Mouse (Mus musculus): Measurements from ENCODE around the gene Gspt2. TPM values are rescaled to one million over a fixed set of nuclear protein-coding genes. Genes with fewer than 3 reads are reported as not detected.
"Not testable (repeated sequence)": the region's sequence is repeated elsewhere in the genome, so short reads cannot be mapped to it uniquely, and the experiment has no call there.

Gspt2 gene
- 6.6 and 6.9 TPM in 2 replicates for polyA plus RNA-seq (2015; fragmentation: Nextera tagmentation; extraction: Ambion mirVana)

DNA sequence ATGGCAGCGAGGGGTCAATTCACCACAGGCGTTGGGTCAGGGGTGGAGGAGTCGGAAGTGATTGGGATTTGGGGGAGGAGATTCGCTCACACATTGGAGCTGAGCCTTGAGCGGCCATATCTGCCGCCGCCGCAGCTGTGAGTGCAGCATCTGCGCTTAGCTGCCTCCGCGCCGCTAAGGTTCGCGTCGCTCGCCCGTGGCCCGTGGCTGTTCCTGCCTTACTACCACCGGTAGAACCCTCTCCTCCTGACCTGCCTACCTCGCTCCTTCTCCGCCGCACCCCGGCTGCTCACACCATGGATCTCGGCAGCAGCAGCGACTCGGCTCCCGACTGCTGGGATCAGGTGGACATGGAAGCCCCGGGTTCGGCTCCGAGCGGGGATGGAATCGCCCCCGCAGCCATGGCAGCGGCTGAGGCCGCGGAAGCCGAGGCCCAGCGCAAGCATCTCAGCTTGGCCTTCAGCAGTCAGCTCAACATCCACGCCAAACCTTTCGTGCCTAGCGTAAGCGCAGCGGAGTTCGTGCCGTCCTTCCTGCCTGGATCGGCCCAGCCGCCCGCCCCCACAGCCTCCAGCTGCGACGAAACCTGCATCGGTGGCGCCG, at the start of gene Gspt2:
Gene Gspt2 (plus strand): TSS at position 109 of the 603 bp plus-strand sequence.
- 21% methylated on average over 53 of the region's 53 CpGs for WGBS
- no peak within 1 kb of the TSS; the same call in 1 of the 2 replicates for H3K27ac ChIP-seq

DNA sequence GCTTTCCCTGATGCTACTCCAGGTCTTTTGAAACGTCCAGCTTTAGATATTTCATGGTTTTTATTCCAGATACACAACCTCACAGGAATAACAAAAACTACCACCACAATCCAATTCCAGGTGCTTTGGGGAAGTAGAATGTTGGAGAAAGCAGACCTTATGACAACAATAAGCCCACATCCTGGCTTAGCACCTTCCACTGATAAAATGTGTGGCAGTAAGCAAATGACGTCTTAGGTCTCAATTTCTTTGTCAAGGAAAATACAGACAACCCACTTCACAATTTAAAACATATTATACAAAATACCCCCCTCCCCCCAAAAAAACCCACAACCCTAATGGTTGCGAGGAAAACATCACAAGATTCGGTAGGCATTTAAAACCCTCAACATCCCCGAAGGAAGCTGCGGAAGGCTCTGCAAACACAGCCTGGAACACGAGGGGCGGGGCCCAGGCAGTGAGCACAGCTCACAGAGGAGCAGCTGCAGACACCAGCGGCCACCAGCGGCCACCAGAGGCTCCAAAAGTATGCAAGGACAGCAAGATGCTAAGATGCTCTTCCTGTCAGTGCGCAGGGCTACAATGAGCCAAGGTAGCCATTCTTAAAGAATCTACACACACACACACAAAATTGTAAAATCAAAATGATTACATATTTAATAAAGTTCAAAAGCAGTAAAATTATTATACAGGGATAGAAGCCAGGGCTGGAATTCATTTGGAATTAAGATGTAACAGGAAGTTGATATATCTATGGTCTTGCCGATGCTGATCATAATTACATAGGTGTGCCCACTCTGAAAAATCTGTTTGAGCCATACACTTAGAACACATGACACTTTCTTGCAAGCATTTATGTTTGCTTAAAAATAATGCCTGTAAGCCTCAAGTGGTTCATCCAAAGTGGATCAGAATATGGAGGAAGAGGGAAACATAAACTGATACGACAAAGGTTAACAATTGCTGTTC, 10.8 kb upstream of the Gspt2 start:
- no peak overlapping the region for H3K9ac ChIP-seq
- peak overlapping the region; percentile 6; the same call in 1 of the 2 replicates for H3K4me3 ChIP-seq
- WGBS: 29% methylated on average over 13 of the region's 13 CpGs

More for the DNA sequence above, at the start of gene Gspt2:
- Histone ChIP-seq H3K9ac (peak within 1 kb of the TSS; percentile 71), H3K27me3 (peaks cover 48% of the 10 kb centered on the region), H3K36me3 (no peaks in the 10 kb centered on the region), H3K4me2 (peak within 1 kb of the TSS; percentile 58), H3K4me1 (peaks cover 7% of the 10 kb centered on the region; the same call in 1 of the 2 replicates), H3K4me3 (peak within 1 kb of the TSS; percentile 57), H3K9me3 (no peaks in the 10 kb centered on the region)
- ATAC-seq (ENCODE audit: insufficient number of reproducible peaks, insufficient read depth, low FRiP score, low TSS enrichment, low read depth): peak; percentile 62

DNA sequence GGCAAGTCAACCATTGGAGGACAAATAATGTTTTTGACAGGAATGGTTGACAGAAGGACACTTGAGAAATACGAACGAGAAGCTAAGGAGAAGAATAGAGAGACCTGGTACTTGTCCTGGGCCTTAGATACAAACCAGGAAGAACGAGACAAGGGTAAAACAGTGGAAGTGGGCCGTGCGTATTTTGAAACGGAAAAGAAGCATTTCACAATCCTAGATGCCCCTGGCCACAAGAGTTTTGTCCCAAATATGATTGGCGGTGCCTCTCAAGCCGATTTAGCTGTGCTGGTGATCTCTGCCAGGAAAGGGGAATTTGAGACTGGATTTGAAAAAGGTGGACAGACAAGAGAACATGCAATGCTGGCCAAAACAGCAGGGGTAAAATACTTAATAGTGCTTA, 1.0 kb downstream of the Gspt2 start:
- Histone ChIP-seq H3K27me3 (peaks cover 48% of the 10 kb centered on the region), H3K4me3 (peak overlapping the region; percentile 57), H3K9me3 (no peaks in the 10 kb centered on the region), H3K36me3 (no peaks in the 10 kb centered on the region), H3K27ac (no peak overlapping the region), H3K9ac (0 out of 2 replicates have a peak overlapping the region, but pooled peaks have one; percentile 71), H3K4me2 (peak overlapping the region; percentile 58), H3K4me1 (peaks cover 7% of the 10 kb centered on the region; the same call in 1 of the 2 replicates)
- WGBS: 64% methylated on average over 8 of the region's 8 CpGs
- ATAC-seq (ENCODE audit: insufficient number of reproducible peaks, insufficient read depth, low FRiP score, low TSS enrichment, low read depth): no peak

More for the DNA sequence above, 10.8 kb upstream of the Gspt2 start:
- no peak for ATAC-seq (ENCODE audit: insufficient number of reproducible peaks, insufficient read depth, low FRiP score, low TSS enrichment, low read depth)
- Histone ChIP-seq H3K4me1 (no peaks in the 10 kb centered on the region), H3K36me3 (no peaks in the 10 kb centered on the region), H3K27ac (no peak overlapping the region), H3K9me3 (no peaks in the 10 kb centered on the region), H3K4me2 (peak overlapping the region; percentile 42), H3K27me3 (peaks cover 23% of the 10 kb centered on the region)

DNA sequence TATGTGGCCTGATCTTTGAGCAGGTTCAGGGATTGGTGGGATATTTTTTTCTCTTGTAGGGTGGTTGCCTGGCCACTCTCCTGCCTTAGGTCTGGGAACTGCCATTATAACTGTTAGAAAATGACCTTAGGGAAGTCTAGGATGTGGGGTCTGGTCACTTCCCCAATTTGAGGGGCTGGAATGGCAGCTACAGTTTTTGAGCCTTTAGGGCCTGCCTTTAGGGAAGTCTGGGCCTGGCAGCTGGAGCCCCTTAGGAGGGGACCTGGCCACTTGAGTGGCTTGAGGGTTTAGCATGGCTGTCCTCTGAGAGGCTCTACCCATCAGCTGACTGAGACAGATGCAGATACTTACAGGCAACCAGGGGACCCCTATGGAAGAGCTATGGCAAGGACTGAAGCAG, 12.7 kb downstream of the Gspt2 start:
- no peak overlapping the region for H3K9ac ChIP-seq
- no peak overlapping the region for H3K4me2 ChIP-seq
- no peaks in the 10 kb centered on the region for H3K36me3 ChIP-seq
- no peaks in the 10 kb centered on the region for H3K9me3 ChIP-seq
- ATAC-seq (ENCODE audit: insufficient number of reproducible peaks, insufficient read depth, low FRiP score, low TSS enrichment, low read depth): no peak
- H3K4me3 ChIP-seq: no peak overlapping the region
- H3K4me1 ChIP-seq: no peaks in the 10 kb centered on the region
- no peak overlapping the region for H3K27ac ChIP-seq
- H3K27me3 ChIP-seq: peaks cover 26% of the 10 kb centered on the region

DNA sequence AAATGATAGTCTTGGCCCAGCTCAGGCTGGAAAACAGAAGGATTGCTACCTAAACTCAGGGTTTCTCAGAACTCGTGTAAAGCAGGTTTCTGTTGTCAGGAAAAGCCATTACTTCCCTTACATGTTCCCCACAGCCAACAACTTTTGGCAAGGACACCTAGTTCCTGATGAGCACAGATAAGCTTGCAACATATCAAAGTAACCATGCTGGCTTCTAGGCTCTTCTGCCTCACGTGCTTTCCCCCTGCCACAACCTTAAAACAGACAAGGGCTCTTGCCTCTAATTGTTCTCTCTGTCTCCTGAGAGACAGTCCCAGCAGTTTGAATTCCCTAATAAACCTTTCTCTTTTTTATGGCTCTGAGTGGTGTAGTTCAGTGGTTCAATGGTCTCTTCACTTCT, 21.9 kb downstream of the Gspt2 start:
- H3K4me3 ChIP-seq: no peak overlapping the region
- WGBS: 58% methylated on average over 2 of the region's 2 CpGs
- H3K4me1 ChIP-seq: no peaks in the 10 kb centered on the region
- no peaks in the 10 kb centered on the region for H3K36me3 ChIP-seq
- H3K27ac ChIP-seq: no peak overlapping the region
- ATAC-seq (ENCODE audit: insufficient number of reproducible peaks, insufficient read depth, low FRiP score, low TSS enrichment, low read depth): no peak
- H3K9me3 ChIP-seq: no peaks in the 10 kb centered on the region
- no peak overlapping the region for H3K9ac ChIP-seq
- peaks cover 21% of the 10 kb centered on the region for H3K27me3 ChIP-seq
- no peak overlapping the region for H3K4me2 ChIP-seq

DNA sequence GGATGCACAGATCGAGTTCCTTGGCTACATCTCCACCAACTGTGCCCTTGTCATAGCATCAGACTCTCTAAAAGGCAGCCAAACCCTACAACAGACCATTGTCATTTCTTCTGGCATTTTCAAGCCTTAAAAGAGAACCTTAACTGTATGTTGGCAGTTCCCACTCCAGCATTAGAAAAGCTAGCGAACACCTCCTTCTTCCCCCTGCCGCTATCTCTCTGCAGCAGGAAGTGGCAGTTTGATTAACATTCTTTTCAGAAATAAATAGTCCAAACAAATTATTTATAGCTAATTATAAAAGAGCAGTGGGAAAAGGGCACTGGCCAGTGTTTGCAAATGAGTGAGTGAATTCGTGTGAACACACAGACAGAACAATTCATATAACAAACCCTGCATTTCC, 34.9 kb downstream of the Gspt2 start:
- Histone ChIP-seq H3K4me1 (no peaks in the 10 kb centered on the region), H3K27me3 (peaks cover 6% of the 10 kb centered on the region), H3K27ac (no peak overlapping the region), H3K9ac (no peak overlapping the region), H3K4me3 (no peak overlapping the region), H3K9me3 (no peaks in the 10 kb centered on the region), H3K36me3 (no peaks in the 10 kb centered on the region), H3K4me2 (no peak overlapping the region)
- no peak for ATAC-seq (ENCODE audit: insufficient number of reproducible peaks, insufficient read depth, low FRiP score, low TSS enrichment, low read depth)
- 79% methylated on average over 4 of the region's 4 CpGs for WGBS

DNA sequence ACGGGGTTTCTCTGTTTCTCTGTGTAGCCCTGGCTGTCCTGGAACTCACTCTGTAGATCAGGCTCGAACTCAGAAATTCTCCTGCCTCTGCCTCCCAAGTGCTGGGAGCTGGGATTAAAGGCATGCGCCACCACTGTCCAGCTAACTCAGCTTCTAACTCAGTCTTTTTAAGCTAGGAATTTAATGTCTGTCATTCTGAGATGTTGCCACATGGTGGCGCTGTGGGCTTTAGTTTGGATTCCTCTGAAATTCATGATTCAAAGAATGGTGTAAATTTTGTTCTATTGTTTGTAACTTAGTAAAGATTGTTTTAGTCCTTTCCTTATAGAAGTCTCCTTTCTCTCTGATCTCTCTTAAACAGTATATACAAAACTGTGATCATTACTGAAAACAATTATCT, 39.1 kb downstream of the Gspt2 start:
- Histone ChIP-seq H3K4me2 (no peak overlapping the region), H3K27ac (no peak overlapping the region), H3K36me3 (no peaks in the 10 kb centered on the region), H3K4me3 (no peak overlapping the region), H3K9ac (no peak overlapping the region), H3K9me3 (no peaks in the 10 kb centered on the region), H3K27me3 (peaks cover 6% of the 10 kb centered on the region), H3K4me1 (no peaks in the 10 kb centered on the region)
- ATAC-seq (ENCODE audit: insufficient number of reproducible peaks, insufficient read depth, low FRiP score, low TSS enrichment, low read depth): no peak
- WGBS: 42% methylated on average over 4 of the region's 4 CpGs

DNA sequence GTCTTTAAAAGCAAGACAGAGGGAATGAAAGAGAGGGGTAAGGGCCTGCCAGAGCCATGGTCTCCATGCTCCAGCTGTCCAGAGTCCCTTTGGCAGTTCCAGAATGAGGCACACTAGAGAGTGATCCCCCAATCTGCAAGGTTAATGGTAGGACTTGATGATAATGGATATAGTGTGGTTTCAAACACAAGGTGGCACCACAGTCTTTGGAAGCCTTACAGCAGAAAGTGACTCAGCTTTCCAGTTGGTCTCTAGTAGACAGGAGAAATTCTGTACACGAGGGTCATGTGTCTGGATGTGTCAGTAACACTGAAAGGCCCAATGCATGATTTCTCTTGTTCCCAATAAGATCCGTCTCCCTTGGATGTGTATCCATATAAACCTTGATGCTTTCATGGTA, 45.7 kb downstream of the Gspt2 start:
- ATAC-seq (ENCODE audit: insufficient number of reproducible peaks, insufficient read depth, low FRiP score, low TSS enrichment, low read depth); H3K27ac ChIP-seq: not testable (repeated sequence)
- no CpG with 5 or more reads among the region's 2 CpGs for WGBS

DNA sequence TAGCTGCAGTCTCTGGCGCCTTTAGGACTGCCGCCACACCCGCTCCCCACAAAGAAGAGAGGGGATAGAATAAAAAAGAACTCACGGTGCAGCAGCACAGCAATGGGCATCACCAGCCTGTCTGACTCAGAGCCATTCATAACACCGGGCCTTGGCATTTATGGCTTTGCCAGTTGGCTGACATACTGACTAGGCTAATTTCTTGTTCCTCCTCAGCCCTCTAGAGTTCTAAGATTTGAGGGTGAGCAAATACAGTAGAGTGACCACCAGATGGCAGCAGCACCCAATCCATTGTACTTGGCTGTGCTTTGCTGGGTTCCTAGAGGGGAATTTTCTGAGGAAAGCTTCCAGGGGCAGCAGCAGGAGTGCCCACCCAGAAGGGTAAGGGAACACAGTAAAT, 53.7 kb downstream of the Gspt2 start:
- WGBS: 85% methylated on average over 5 of the region's 5 CpGs
- not testable (repeated sequence) for H3K4me3 ChIP-seq; H3K27me3 ChIP-seq; H3K9me3 ChIP-seq; H3K27ac ChIP-seq; H3K9ac ChIP-seq; H3K4me2 ChIP-seq; H3K4me1 ChIP-seq; ATAC-seq (ENCODE audit: insufficient number of reproducible peaks, insufficient read depth, low FRiP score, low TSS enrichment, low read depth); H3K36me3 ChIP-seq

More for the DNA sequence above, 45.7 kb downstream of the Gspt2 start:
- not testable (repeated sequence) for H3K4me1 ChIP-seq, H3K4me3 ChIP-seq, H3K9ac ChIP-seq, H3K27me3 ChIP-seq, H3K9me3 ChIP-seq, H3K36me3 ChIP-seq, H3K4me2 ChIP-seq
